Mouse (Mus musculus): ENCODE measurements around the gene Sept1.
"Not testable (repeated sequence)": the region's sequence is repeated elsewhere in the genome, so short reads cannot be mapped to it uniquely, and the experiment has no call there.

Gene Sept1

DNA sequence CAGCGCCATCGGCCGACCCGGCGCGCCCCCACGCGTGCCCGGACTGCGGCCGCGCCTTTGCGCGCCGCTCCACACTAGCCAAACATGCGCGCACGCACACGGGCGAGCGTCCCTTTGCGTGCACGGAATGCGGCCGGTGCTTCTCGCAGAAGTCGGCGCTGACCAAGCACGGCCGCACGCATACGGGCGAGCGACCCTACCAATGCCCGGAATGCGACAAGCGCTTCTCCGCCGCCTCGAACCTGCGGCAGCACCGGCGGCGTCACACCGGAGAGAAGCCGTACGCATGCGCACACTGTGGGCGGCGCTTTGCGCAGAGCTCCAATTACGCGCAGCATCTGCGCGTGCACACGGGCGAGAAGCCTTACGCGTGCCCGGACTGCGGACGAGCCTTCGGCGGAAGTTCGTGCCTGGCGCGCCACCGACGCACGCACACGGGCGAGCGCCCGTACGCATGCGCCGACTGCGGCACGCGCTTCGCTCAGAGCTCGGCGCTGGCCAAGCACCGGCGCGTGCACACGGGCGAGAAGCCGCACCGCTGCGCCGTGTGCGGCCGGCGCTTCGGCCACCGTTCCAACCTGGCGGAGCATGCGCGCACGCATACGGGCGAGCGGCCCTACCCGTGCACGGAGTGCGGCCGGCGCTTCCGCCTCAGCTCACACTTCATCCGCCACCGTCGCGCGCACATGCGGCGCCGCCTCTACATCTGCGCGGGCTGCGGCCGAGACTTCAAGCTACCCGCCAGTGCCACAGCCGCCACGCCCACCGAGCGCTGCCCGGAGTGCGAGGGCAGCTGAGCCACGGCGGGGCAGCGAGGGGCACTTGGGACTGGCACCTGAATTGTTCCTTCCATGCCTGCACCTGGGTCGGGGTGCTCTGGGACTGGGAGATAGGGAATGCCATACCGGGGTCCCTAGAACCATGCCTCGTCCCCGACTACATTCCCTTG, 21.2 kb upstream of the Sept1 start:
- in situ Hi-C loops (cut with MboI, MseI): no loop called here

DNA sequence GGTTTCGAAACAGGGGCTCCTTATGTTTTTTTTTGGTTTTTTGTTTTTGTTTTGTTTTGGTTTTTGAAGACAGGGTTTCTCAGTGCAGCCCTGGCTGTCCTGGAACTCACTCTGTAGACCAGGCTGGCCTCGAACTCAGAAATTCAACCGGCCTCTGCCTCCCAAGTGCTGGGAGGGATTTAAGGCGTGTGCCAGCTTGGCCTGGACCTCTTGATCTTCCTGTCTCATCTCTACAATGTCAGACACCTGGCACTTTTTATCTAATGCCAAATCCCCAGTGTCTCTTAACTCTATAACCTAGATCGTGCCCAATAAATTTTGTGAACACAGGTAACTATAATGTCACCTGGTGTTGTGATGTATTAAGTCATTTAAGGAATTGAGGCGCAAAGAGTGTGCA, 20.4 kb upstream of the Sept1 start:
- in situ Hi-C loops (cut with MboI, MseI): no loop called here

DNA sequence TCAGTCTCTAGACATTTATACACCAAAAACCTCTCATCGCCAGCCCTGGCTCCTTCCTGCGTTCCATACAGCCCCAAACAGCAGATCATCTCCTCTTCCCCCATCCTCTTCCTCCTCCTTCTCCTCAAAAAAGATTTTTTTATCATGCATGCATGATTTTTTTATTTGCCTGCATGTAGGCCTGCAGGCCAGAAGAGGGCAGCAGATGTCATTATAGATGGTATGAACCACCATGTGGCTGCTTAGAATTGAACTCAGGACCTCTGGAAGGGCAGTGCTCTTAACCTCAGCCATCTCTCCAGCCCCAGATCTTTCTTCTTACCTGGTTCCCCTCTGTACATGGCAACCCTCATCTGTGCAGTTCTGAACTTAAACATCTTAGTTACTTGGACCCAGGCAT, 19.5 kb upstream of the Sept1 start:
- in situ Hi-C loops (cut with MboI, MseI): no loop called here

DNA sequence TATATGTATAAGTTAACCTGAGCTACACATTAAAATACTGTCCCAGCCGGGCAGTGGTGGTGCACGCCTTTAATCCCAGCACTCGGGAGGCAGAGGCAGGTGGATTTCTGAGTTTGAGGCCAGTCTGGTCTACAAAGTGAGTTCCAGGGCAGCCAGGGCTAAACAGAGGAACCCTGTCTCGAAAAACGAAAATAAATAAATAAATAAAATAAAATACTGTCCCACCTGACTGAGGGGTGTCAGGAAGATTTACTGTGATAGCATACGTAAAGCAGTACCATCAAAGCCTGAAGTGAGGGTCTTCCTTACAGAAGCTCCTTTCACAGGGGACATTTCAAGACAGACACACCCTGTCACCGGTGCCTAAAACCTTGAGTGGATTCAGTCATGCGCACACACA, 17.6 kb upstream of the Sept1 start:
- in situ Hi-C loops (cut with MboI, MseI): not testable (repeated sequence)

DNA sequence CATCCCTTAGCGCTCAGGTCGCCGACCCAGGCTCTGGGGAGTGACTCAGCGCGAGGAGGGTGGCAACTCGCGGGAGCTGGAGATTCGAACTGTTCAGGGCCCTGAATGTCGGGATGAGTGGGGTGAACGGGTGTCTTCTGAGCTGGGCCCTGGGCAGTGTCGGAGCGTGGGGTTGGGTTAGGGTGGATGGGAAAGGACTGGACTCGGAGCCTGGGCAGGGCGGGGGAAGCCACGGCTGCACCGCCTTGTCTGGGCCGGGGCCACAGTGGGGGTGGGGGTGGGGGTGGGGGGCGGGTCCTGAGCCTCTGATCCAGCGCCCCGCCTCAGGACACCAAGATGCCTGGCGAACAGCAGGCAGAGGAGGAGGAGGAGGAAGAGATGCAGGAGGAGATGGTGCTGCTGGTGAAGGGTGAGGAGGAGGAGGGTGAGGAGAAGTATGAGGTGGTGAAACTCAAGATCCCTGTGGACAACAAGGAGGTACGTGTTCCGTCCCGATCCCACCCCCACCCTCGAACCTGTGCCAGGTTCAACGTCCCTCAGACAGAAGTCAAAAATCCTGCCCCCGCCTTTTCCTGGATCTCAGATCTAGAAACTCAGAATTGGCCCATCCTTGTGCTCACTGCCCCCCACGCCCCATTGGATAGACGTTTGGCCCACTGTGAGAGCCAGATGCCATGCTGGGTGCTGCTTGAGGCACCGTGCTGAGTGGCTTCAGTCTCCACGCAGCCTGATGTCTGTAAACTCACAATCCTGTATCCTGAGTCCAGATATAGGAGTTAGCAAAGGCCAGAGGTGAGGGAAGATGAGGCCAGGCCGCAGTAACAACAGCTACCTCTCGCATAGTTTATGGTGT, 12.0 kb upstream of the Sept1 start:
- in situ Hi-C loops (cut with MboI, MseI): no loop called here

DNA sequence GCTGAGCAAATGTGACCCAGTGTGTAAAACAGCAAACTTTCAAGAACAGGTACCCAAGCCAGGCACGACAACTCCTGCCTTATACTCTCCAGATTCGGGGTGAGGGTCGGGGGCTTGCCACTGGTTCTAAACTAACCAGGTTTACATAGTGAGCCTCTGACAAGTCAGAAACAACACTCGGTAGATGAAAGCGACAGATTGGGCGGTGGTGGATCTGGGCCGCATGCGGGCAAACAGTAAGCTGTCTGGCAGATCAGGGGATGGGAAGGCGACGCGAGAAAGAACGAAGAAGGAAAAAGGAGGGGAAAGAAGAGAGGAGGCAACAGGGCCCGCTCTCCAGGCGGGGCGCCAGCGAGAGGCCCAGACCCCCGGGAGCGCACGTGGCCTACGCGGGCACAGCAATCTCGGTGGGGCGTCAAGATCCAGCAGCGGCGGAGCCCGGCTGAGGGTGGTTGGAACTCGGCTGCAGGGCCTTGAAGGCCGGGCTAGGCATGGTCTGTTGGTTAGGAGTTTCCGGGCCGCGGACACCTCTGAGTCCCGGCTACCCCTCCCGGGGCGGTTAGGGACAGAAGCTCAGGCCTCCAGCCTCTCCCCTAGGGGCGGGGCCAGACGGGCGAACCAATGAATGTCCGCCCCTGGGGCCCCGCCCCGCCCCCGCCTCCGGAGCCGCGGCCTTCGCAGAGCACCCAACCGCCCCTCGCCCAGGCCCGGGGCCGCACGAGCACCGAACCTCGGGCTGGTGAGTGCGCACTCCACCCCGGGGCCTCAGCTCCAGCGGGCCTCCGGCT, 11.1 kb upstream of the Sept1 start, which contains the start of gene Zfp771:
Zfp771 (plus strand) TSS at position 405 of the 788 bp plus-strand sequence.
- in situ Hi-C loops (cut with MboI, MseI): no loop called here

DNA sequence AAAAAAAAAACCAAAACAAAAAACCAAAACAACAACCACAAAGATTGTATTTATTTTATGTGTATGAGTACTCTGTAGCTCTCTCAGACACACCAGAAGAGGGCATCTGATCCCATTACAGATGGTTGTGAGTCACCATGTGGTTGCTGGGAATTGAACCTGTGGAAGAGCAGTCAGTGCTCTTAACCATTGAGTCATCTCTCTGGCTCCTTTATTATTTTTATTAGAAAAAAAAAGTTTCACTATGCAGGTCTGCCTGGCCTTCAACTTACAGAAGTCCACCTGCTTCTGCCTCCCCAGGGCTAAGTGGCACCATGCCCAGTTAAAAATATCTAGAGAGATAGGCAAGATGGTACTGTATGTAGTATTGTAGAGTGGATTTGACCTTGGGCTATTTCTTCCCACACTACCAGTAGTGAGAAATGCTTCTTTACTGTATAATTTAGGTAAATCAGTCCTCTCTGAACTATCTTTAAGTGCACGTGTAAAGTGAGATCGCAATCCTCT, 10.5 kb upstream of the Sept1 start:
- in situ Hi-C loops (cut with MboI, MseI): no loop called here

DNA sequence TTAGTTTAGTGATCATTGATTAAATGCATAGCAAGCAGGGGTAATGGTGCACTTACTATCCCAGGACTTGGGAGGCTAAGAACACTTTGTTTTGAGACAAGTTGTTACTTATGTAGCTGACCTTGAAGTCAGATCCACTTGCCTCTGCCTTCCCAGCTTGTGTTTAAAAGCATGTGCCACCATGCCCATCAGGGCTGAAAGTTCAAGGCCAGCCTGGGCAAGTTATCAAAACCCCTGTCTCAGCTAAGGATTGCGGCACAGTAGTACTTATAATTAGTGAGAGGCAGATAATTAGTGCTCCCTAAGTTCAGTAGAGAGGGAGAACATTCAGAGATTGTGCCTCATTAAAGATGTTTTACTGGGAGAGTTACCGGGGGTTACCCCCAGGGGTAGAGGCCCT, 1.8 kb upstream of the Sept1 start:
- in situ Hi-C loops (cut with MboI, MseI): no loop called here

DNA sequence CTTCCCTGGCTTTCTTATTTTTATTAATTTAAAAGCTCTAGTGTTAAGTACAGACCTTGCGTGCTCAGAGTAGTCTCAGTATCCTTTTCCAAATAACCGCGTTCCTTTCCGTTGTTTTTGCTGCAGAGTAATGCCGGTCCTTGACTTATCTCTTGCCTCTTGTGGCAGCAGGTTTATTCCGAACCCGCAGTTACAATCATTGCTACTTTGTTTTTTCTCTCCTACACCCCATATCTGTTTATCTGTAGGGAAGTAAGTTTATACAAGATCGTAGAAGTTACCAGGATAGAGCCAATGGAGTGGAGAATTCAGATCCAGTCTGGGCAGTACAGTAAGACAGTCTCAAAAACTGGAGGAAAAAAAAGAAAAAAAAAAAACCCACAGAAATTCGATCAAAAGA, 835 bp upstream of the Sept1 start:
- in situ Hi-C loops (cut with MboI, MseI): no loop called here

DNA sequence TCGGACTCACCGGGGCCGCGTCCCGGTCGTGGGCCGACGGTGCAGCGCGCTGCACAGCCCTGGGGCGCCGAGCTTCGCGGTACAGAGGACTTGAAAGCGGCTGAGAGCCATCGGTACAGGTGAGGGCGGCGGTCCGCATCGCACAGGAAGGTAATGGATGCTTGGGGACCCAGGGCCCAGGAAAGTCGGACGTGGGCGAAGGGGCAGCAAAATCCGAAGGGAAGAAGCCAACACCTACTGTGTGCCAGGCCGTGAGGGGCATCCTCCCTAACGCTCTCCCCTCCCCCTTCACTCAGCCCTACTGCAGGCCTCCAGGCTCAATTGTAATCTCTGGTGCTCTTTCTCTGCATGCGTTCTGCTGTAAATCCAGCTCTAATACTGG, 429 bp upstream of the Sept1 start:
- in situ Hi-C loops (cut with MboI, MseI): no loop called here

DNA sequence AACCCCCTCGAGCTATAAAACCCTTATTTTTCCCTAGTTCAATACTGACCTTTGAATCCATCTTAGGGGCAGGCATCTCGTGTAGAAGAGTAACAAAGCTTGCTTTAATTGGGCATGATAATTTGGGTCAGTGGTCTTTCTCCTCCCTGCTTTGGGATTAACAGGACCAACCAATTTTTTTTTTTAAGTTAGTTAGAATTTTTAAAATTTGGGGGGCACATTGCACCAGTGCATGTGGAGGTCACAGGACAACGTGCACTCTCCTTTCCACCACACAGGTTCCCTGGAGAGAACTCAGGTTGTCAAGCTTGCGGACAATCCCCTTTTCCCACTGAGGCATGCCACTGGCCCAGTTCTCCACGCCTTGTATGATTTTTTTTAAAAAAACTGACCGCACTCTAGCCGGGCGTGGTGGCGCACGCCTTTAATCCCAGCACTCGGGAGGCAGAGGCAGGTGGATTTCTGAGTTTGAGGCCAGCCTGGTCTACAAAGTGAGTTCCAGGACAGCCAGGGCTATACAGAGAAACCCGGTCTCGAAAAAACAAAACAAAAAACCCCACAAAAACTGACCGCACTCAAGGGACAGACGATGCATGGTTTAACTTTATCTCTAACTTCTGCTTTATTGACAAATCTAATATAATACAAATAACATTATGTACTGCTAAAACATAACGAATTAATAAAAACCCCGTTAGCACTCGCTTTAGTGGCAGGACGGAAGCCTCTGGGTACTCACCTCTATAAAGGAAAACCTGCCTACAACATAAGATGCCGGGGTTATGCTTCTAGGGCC, 906 bp downstream of the Sept1 start:
- in situ Hi-C loops (cut with MboI, MseI): no loop called here

DNA sequence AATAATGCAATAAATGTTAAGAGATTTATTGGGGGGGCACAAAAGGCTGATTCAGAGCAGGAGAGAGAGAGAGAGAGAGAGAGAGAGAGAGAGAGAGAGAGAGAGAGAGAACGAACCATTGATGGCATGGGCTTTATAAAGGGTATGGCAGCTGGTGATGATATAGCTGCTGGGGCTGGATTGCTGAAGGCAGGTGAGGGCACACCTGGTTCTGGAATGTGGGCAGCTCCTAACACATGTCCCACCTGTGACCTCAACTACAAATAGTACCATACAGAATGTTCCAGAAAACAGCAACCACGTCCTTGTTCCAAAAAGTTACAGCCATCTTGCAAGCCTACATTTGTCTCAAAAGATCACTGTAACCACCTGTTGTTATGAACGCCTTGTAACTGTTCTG, 1.6 kb downstream of the Sept1 start:
- in situ Hi-C loops (cut with MboI, MseI): no loop called here

DNA sequence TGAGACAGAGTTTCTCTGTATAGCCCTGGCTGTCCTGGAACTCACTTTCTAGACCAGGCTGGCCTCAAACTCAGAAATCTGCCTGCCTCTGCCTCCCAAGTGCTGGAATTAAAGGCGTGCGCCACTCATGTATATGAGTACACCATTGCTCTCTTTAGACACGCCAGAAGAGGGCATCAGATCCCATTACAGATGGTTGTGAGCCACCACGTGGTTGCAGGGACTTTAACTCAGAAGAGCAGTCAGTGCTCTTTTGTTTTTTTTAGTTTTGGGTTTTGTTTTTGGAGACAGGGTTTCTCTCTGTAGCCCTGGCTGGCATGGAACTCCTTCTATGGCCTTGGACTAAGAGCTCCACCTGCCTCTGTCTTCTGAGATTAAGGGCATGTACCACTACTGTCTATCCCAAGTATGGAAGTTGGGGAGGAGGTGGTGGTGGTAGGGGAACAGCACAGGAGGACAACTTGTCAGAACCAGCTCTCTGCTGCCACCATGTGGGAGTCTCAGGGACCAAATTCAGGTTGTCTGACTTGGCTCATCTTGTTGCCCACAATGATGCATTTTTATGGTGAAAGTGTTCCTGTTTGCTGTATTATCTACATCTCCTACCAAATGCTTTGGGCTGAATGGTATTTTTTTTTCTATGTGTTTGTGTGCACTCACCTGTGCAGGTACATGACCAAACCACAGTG, 4.2 kb downstream of the Sept1 start:
- in situ Hi-C loops (cut with MboI, MseI): no loop called here

DNA sequence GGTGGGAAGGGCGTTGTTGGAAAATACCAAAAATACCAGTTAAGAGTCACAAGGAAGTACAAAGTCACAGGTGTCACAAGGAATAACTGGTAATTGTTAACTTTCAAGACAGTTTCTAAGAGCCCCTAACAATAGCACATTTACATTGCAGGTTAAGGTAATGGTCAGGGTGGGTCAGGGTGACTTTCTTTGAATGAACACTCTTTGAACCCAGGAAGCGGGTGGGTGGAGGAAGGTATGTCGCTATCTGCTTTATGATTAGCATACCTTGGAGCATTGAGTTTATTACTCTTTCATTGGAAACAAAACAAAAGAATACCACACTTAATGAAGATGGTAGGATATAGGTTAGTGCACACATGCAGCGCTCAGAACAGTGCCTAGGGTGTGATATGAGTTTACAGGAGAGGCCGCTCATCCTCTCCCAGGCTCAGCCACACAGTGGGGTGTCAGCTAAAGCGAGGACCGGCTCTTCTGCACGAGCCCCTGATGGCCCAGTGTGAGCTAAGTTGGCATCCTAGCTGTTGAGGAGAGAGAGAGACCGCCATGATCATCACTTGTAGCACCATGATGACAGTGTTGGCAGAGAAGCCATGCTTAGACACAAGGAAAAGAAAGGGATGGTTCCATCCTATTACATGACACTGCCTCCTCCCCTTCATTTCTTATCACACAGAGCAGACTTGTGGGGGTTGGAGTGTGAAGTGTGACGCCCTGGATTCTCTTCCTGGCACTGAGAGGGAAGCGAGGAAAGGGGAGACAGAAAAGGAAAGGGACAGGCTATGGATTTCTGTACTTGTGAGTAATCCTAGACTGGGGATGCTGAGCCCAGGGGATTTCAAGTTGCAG, 7.6 kb downstream of the Sept1 start:
- in situ Hi-C loops (cut with MboI, MseI): no loop called here

DNA sequence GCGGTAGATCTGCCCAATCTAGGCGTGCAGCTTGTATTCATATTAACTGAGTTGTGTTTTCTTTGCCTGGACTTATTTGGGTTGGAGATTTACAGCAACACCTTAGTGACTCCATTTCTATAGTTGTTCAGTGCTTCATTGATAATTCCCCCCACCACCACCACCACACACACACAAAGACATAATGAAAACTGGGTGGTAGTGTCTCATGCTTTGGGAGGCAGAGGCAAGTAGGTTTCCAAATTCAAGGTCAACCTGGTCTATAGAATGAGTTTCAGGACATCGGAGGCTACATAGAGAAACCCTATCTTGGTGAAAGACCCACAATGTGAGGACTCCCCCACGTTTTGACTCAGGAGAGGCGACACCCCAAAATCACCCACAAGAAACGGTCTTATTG, 8.3 kb downstream of the Sept1 start:
- in situ Hi-C loops (cut with MboI, MseI): loop anchor here (25.0 kb wide), 1 partner anchor 1013 kb away; the partner anchor contains the start of genes 9130023H24Rik, Armc5 and Tgfb1i1

DNA sequence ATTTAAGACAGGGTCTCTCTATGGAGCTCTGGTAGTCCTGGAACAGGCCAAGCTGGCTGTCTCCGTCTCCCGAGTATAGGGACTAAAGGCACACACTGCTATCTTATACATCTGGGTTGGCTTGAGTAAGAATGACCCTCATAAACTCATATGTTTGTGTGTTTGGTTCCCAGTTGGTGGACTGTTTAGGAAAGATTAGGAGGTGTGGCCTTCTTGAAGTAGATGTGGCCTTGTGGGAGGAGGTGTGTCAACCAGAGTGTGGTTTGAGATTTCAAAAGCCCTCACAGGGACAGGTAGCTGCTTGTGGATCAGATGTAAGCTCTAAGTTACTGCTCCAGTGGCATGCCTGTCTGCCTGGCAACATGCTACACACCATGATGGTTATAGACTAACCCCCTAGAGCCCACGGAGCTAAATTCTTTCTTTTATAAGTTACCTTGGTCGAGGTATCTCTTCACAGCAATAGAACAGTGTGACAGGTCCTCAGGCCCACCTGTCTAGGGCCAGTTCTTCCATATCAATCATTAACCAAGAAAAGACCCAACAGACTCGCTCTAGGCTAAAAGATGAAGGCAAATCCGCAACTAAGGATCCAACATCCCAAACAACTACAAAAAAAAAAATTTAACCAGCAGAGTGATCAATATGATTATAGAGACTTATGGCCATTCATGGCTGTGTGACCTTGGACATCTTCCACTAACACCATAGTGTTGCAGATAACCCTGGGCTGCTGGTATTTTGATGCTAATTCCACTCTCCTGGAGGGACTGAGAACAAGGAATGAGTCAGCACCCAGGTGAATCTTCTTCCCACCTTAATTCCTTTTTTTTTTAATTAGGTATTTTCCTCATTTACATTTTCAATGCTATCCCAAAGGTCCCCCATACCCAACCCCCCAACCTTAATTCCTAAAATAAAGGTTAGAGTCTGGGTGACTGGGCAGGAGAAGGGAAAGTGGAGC, 9.1 kb downstream of the Sept1 start:
- in situ Hi-C loops (cut with MboI, MseI): loop anchor here (25.0 kb wide), 1 partner anchor 1014 kb away; the partner anchor contains the start of genes 9130023H24Rik, Armc5 and Tgfb1i1

DNA sequence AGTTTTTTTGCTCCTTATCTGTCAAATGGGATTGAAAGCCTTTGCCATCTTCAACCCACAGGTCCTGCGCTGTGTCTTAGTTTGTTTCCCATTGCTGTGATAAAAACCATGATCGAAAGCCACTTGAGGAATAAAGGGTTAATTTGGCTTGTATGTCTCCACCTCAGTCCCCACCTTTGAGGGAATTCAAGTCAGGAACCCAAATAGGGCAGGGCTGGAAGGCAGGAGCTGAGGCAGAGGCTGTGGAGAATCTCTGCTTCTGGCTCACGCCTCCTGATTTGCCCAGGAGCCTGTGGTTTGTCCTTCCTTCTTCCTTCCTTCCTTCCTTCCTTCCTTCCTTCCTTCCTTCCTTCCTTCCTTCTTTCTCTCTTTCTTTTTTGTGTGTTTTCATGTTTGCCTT, 9.8 kb downstream of the Sept1 start:
- in situ Hi-C loops (cut with MboI, MseI): loop anchor here (25.0 kb wide), 1 partner anchor 1014 kb away; the partner anchor contains the start of genes 9130023H24Rik, Armc5 and Tgfb1i1

DNA sequence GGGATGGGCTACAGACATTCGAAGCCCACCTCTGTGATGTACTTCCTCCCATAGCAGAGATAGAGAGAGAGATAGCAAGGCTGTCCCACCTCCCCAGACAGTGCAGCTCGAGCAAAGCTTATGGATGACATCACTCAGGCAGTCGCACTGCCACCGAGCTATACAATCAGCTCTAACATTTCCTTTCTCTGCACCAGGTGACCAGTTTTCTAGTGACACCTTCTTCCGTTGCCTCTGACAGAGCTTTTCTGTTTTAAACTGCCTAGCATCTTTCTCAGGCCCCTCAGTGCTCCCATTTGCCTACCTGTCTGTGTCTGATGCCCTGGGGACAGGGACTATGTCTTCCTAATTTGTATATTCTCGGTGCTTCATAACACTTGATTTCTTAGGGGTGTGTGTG, 12.5 kb downstream of the Sept1 start:
- in situ Hi-C loops (cut with MboI, MseI): loop anchor here (25.0 kb wide), 1 partner anchor 1017 kb away; the partner anchor contains the start of genes 9130023H24Rik, Armc5 and Tgfb1i1

All from T-helper 1 cell (primary cell).